In the genomic region with DNA sequence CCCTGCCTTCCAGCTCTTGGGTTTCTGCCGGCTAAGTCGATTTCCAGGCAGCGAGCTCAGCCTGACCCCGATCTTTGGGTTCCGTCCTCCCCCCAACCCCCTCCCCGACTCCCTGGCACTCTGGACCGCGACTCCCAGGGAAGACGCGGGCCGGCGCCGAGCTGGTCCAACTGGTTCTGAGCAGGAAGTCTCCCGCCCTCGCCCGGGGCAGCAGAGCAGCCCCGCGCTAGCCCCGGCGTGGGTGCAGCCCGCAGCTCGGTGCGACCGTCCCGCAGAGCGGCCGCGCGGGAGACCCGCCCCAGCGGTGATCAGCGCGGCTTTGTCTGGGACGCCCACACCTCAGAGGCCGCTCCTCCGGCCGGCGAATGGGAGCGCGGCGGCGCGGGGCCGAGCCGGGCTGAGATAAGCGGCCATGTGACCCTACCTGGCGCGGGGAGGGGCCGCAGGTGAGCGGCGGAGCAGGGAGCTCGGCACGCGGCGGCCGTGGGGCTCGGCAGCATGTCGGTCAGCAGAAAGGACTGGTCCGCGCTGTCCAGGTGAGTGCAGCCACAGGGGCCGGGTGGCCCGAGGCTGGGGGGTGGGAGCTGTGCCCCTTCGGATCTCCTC, we compare ENCODE assay signal across 7 mouse cellular contexts. TPM values are rescaled to one million over a fixed set of nuclear protein-coding genes. Genes with fewer than 3 reads are reported as not detected.
A peak's percentile ranks its signal among the peaks of the same experiment; 100 is the strongest.
DNase-seq lines count a peak whose midpoint lies in the region; ATAC-seq lines count a peak whose summit lies in the region.

A gene (plus strand): TSS at position 118 of the 606 bp plus-strand sequence.

- DNase-seq in thymus, postnatal 25 days, result peak; percentile 23
- no peak for DNase-seq in thymus, postnatal 10 days (ENCODE audit: low spot score in 2 of 2)
- DNase-seq in forebrain, embryonic 14.5 days (ENCODE audit: low spot score), result peak; percentile 27
- DNase-seq in lung, postnatal 36 days, result peak; percentile 66
- peak; percentile 48 for DNase-seq in thymus, postnatal 4 days
- no peak for DNase-seq in gastrocnemius, postnatal 25 days

- H3K4me2 ChIP-seq in forebrain, embryonic 14.5 days (ENCODE audit: low read length), result peak within 1 kb of the TSS; percentile 80
- H3K4me2 ChIP-seq in kidney, embryonic 16.5 days (replicated peaks; ENCODE audit: low read depth, low read length), result peak within 1 kb of the TSS; percentile 93

- under 1% methylated on average over 63 of the region's 63 CpGs for WGBS in forebrain, embryonic 14.5 days
- under 1% methylated on average over 59 of the region's 63 CpGs for WGBS in kidney, embryonic 16.5 days

- H3K9me3 ChIP-seq in forebrain, embryonic 14.5 days (replicated peaks; ENCODE audit: control insufficient read depth, low read length), result no peaks in the 10 kb centered on the region
- no peaks in the 10 kb centered on the region for H3K9me3 ChIP-seq in kidney, embryonic 16.5 days (ENCODE audit: low read length)

- peak; percentile 63 for ATAC-seq in forebrain, embryonic 14.5 days
- ATAC-seq in kidney, embryonic 16.5 days (ENCODE audit: low FRiP score, low TSS enrichment), result peak; percentile 50

- H3K36me3 ChIP-seq in forebrain, embryonic 14.5 days (ENCODE audit: control insufficient read depth, insufficient read depth, low read length), result no peaks in the 10 kb centered on the region
- no peaks in the 10 kb centered on the region for H3K36me3 ChIP-seq in kidney, embryonic 16.5 days (ENCODE audit: insufficient read depth, low read length)

- H3K9ac ChIP-seq in forebrain, embryonic 14.5 days (ENCODE audit: low read length), result peak within 1 kb of the TSS; percentile 57
- H3K9ac ChIP-seq in kidney, embryonic 16.5 days (replicated peaks; ENCODE audit: low read length), result peak within 1 kb of the TSS; percentile 73

- no peak within 1 kb of the TSS for H3K27ac ChIP-seq in forebrain, embryonic 14.5 days (ENCODE audit: low read depth, low read length)
- H3K27ac ChIP-seq in kidney, embryonic 16.5 days (ENCODE audit: low read length), result peak within 1 kb of the TSS; percentile 28; the same call in 1 of the 2 replicates

- H3K4me1 ChIP-seq in forebrain, embryonic 14.5 days (ENCODE audit: control insufficient read depth, insufficient read depth, low read length), result peaks cover 2% of the 10 kb centered on the region; the same call in 1 of the 2 replicates
- H3K4me1 ChIP-seq in kidney, embryonic 16.5 days (ENCODE audit: insufficient read depth, low read length), result peaks cover 50% of the 10 kb centered on the region

- peaks cover 40% of the 10 kb centered on the region for H3K27me3 ChIP-seq in forebrain, embryonic 14.5 days (replicated peaks; ENCODE audit: control insufficient read depth, insufficient read depth, low read length)
- H3K27me3 ChIP-seq in kidney, embryonic 16.5 days (ENCODE audit: insufficient read depth, low read length), result peaks cover 32% of the 10 kb centered on the region

- H3K4me3 ChIP-seq in forebrain, embryonic 14.5 days (ENCODE audit: low read depth, low read length), result peak within 1 kb of the TSS; percentile 44
- peak within 1 kb of the TSS; percentile 63 for H3K4me3 ChIP-seq in kidney, embryonic 16.5 days (ENCODE audit: low read length)

RNA-seq across cellular contexts. Expression of the gene that starts here (rescaled TPM):
- polyA plus RNA-seq in forebrain, embryonic 14.5 days (2014; fragmentation: Nextera tagmentation; extraction: Ambion mirVana), result 0.19 and 0.24 TPM in 2 replicates
- 29.1 and 30.8 TPM in 2 replicates for polyA plus RNA-seq in kidney, embryonic 16.5 days (2015; fragmentation: Nextera tagmentation; extraction: Ambion mirVana)
- not detected for total RNA-seq in gastrocnemius, postnatal 25 days (2021)

Comparison
In these comparisons a context has a peak if more than half of its experiments do, and no peak if none do; other contexts are left out.
1. RNA of the gene that starts here (polyA plus RNA-seq): 29.1 to 30.8 TPM in kidney, embryonic 16.5 days; 0.19 to 0.24 TPM in forebrain, embryonic 14.5 days; every median in the first group is over 10 times any median in the second.
2. DNase-seq: peak in thymus, postnatal 25 days (single experiment), lung, postnatal 36 days (single experiment) and thymus, postnatal 4 days (single experiment); none in thymus, postnatal 10 days (0 of 2) and gastrocnemius, postnatal 25 days (single experiment).
3. Peak in DNase-seq, ATAC-seq, H3K4me3 ChIP-seq, H3K9ac ChIP-seq and H3K4me2 ChIP-seq in forebrain, embryonic 14.5 days; RNA of the gene not detected or under 1 TPM.